Mouse (Mus musculus) CH12.LX (cell line): Measurements from ENCODE around the gene 4932415D10Rik. TPM values are rescaled to one million over a fixed set of nuclear protein-coding genes. Genes with fewer than 3 reads are reported as not detected.

Source experiments
- DNase-seq: peaks from one replicate; pipeline ENCODE4 v3.0.0-alpha.2; 2013; ENCODE audit errors: extremely low read depth
- H3K27ac ChIP-seq: 2 replicates; pipeline ENCODE4 v1.5.1; 2012; ENCODE audit warnings: low read depth, mild to moderate bottlenecking, control low read depth, moderate library complexity; ENCODE audit not compliant: insufficient read depth
- H3K27me3 ChIP-seq: replicated peaks from 2 replicates; pipeline ENCODE3; 2012; ENCODE audit warnings: inconsistent platforms
- H3K36me3 ChIP-seq, 2 experiments: replicated peaks in 1 of 2; 2 replicates each; pipeline versions ENCODE3 to v1.6.1; 2012; ENCODE audit warnings: inconsistent platforms in 1 of 2, low read length in 1 of 2, mild to moderate bottlenecking in 1 of 2, mixed read lengths in 1 of 2, moderate library complexity in 1 of 2; ENCODE audit not compliant: control insufficient read depth in 1 of 2, insufficient read depth in 1 of 2
- H3K4me1 ChIP-seq, 2 experiments: 2 replicates each; pipeline ENCODE4 v1.6.1; 2012; ENCODE audit warnings: inconsistent platforms in 1 of 2, moderate library complexity in 1 of 2; ENCODE audit not compliant: insufficient read depth in 2 of 2, control insufficient read depth in 1 of 2
- H3K4me2 ChIP-seq: 2 replicates; pipeline ENCODE4 v1.6.1; 2012; ENCODE audit warnings: low read depth, mild to moderate bottlenecking, control low read depth; ENCODE audit not compliant: poor library complexity, insufficient read depth, severe bottlenecking
- H3K4me3 ChIP-seq, 3 experiments: fragments of 150-350 bp in 1 of 3; sonication (generic) in 1 of 3; replicated peaks in 1 of 3; 2 replicates each; pipeline versions ENCODE3 to v1.5.1; 2011 to 2012; ENCODE audit warnings: low read depth in 2 of 3, low read length in 2 of 3, mild to moderate bottlenecking in 2 of 3, moderate library complexity in 2 of 3, control low read depth in 1 of 3, improper control_type of control experiment in 1 of 3, inconsistent platforms in 1 of 3, mixed read lengths in 1 of 3; ENCODE audit not compliant: poor library complexity in 1 of 3
- H3K79me2 ChIP-seq: replicated peaks from 2 replicates; pipeline ENCODE4 v1.6.1; 2012; ENCODE audit warnings: mild to moderate bottlenecking, moderate library complexity; ENCODE audit not compliant: control insufficient read depth, poor library complexity, insufficient read depth, severe bottlenecking; ENCODE audit errors: extremely low read depth
- H3K9ac ChIP-seq: 2 replicates; pipeline ENCODE4 v1.6.1; 2012; ENCODE audit warnings: low read depth, mild to moderate bottlenecking, control low read depth, moderate library complexity; ENCODE audit not compliant: insufficient read depth
- H3K9me3 ChIP-seq: replicated peaks from 2 replicates; pipeline ENCODE3; 2012; ENCODE audit warnings: low read length, inconsistent platforms, mixed read lengths
- BHLHE40 ChIP-seq: IDR thresholded peaks from 2 replicates; pipeline ENCODE4 v1.6.1; 2011; ENCODE audit warnings: mild to moderate bottlenecking, low read depth, low read length, improper control_type of control experiment
- CHD1 ChIP-seq: IDR thresholded peaks from 2 replicates; pipeline ENCODE4 v1.6.1; 2012; ENCODE audit warnings: low read depth, low read length, improper control_type of control experiment, inconsistent platforms
- CHD2 ChIP-seq: IDR thresholded peaks from 2 replicates; pipeline ENCODE4 v1.6.1; 2011; ENCODE audit warnings: low read length, improper control_type of control experiment
- CTCF ChIP-seq, 2 experiments: IDR thresholded peaks in 1 of 2; conservative IDR thresholded peaks in 1 of 2; 2 replicates each; pipeline ENCODE4 v1.5.1; 2011 to 2012; ENCODE audit warnings: low read depth in 2 of 2, low read length in 2 of 2, improper control_type of control experiment in 1 of 2, inconsistent platforms in 1 of 2, mild to moderate bottlenecking in 1 of 2, moderate library complexity in 1 of 2
- E2F4 ChIP-seq: IDR thresholded peaks from 2 replicates; pipeline ENCODE4 v1.6.1; 2011; ENCODE audit warnings: low read depth, low read length, improper control_type of control experiment; ENCODE audit not compliant: insufficient replicate concordance
- ELF1 ChIP-seq: IDR thresholded peaks from 2 replicates; pipeline ENCODE4 v1.6.1; 2014; ENCODE audit warnings: low read depth, mild to moderate bottlenecking, inconsistent platforms, low read length, improper control_type of control experiment
- EP300 ChIP-seq: IDR thresholded peaks from 2 replicates; pipeline ENCODE4 v1.6.1; 2011; ENCODE audit warnings: low read length, improper control_type of control experiment
- ETS1 ChIP-seq: conservative IDR thresholded peaks from 2 replicates; pipeline ENCODE4 v1.6.1; 2012; ENCODE audit warnings: low read depth, mild to moderate bottlenecking, inconsistent platforms, low read length, improper control_type of control experiment, moderate library complexity
- GABPA ChIP-seq: IDR thresholded peaks from 2 replicates; pipeline ENCODE4 v1.6.1; 2012; ENCODE audit warnings: low read depth, low read length, improper control_type of control experiment, inconsistent platforms; ENCODE audit not compliant: insufficient replicate concordance
- HCFC1 ChIP-seq: IDR thresholded peaks from 2 replicates; pipeline ENCODE4 v1.6.1; 2012; ENCODE audit warnings: low read depth, mild to moderate bottlenecking, inconsistent platforms, low read length, improper control_type of control experiment
- IRF4 ChIP-seq: IDR thresholded peaks from 2 replicates; pipeline ENCODE4 v1.6.1; 2014; ENCODE audit warnings: low read depth, mild to moderate bottlenecking, inconsistent platforms, low read length, improper control_type of control experiment
- JUN ChIP-seq: IDR thresholded peaks from 2 replicates; pipeline ENCODE4 v1.6.1; 2011; ENCODE audit warnings: low read depth, mild to moderate bottlenecking, low read length, improper control_type of control experiment, moderate library complexity; ENCODE audit not compliant: insufficient read depth
- JUND ChIP-seq: conservative IDR thresholded peaks from 2 replicates; pipeline ENCODE4 v1.6.1; 2011; ENCODE audit warnings: low read depth, low read length, improper control_type of control experiment
- KAT2A ChIP-seq: IDR thresholded peaks from 2 replicates; pipeline ENCODE4 v1.6.1; 2012; ENCODE audit warnings: low read length, improper control_type of control experiment, inconsistent platforms; ENCODE audit not compliant: insufficient replicate concordance
- MAFK ChIP-seq: IDR thresholded peaks from 2 replicates; pipeline ENCODE4 v1.6.1; 2011; ENCODE audit warnings: low read length, improper control_type of control experiment; ENCODE audit not compliant: insufficient replicate concordance
- MAX ChIP-seq: IDR thresholded peaks from 2 replicates; pipeline ENCODE4 v1.6.1; 2011; ENCODE audit warnings: low read length, improper control_type of control experiment
- MAZ ChIP-seq: IDR thresholded peaks from 2 replicates; pipeline ENCODE4 v1.6.1; 2012; ENCODE audit warnings: low read depth, mild to moderate bottlenecking, inconsistent platforms, low read length, improper control_type of control experiment, moderate library complexity
- MEF2A ChIP-seq: IDR thresholded peaks from 2 replicates; pipeline ENCODE4 v1.6.1; 2014; ENCODE audit warnings: low read depth, mild to moderate bottlenecking, inconsistent platforms, low read length, improper control_type of control experiment, borderline replicate concordance
- MXI1 ChIP-seq: IDR thresholded peaks from 2 replicates; pipeline ENCODE4 v1.6.1; 2011; ENCODE audit warnings: mild to moderate bottlenecking, low read depth, low read length, improper control_type of control experiment
- MYC ChIP-seq: IDR thresholded peaks from 2 replicates; pipeline ENCODE4 v1.6.1; 2011; ENCODE audit warnings: low read depth, mild to moderate bottlenecking, improper control_type of control experiment, low read length
- NELFE ChIP-seq: IDR thresholded peaks from 2 replicates; pipeline ENCODE4 v1.6.1; 2011; ENCODE audit warnings: low read depth, low read length, improper control_type of control experiment
- NRF1 ChIP-seq: IDR thresholded peaks from 2 replicates; pipeline ENCODE4 v1.6.1; 2014; ENCODE audit warnings: low read depth, mild to moderate bottlenecking, inconsistent platforms, low read length, improper control_type of control experiment, moderate library complexity
- PAX5 ChIP-seq: IDR thresholded peaks from 2 replicates; pipeline ENCODE4 v1.6.1; 2012; ENCODE audit warnings: low read length, inconsistent platforms, mixed read lengths
- POLR2A ChIP-seq: IDR thresholded peaks from 2 replicates; pipeline ENCODE4 v1.6.1; 2011; ENCODE audit warnings: low read depth, mild to moderate bottlenecking, improper control_type of control experiment, low read length
- POLR2AphosphoS2 ChIP-seq: IDR thresholded peaks from 2 replicates; pipeline ENCODE4 v1.6.1; 2011; ENCODE audit warnings: low read depth, low read length, improper control_type of control experiment
- RAD21 ChIP-seq: IDR thresholded peaks from 2 replicates; pipeline ENCODE4 v1.6.1; 2011; ENCODE audit warnings: low read depth, mild to moderate bottlenecking, low read length, improper control_type of control experiment, moderate library complexity
- RCOR1 ChIP-seq: conservative IDR thresholded peaks from 2 replicates; pipeline ENCODE4 v1.6.1; 2012; ENCODE audit warnings: low read depth, mild to moderate bottlenecking, inconsistent platforms, low read length, improper control_type of control experiment
- SIN3A ChIP-seq: IDR thresholded peaks from 2 replicates; pipeline ENCODE4 v1.6.1; 2012; ENCODE audit warnings: low read length, improper control_type of control experiment, inconsistent platforms
- SMC3 ChIP-seq: IDR thresholded peaks from 2 replicates; pipeline ENCODE4 v1.6.1; 2011; ENCODE audit warnings: low read depth, low read length, improper control_type of control experiment
- TBP ChIP-seq: conservative IDR thresholded peaks from 2 replicates; pipeline ENCODE4 v1.6.1; 2011; ENCODE audit warnings: low read depth, low read length, improper control_type of control experiment
- TCF12 ChIP-seq: IDR thresholded peaks from 2 replicates; pipeline ENCODE4 v1.6.1; 2014; ENCODE audit warnings: low read depth, mild to moderate bottlenecking, inconsistent platforms, low read length, improper control_type of control experiment
- UBTF ChIP-seq: IDR thresholded peaks from 2 replicates; pipeline ENCODE4 v1.6.1; 2012; ENCODE audit warnings: low read depth, mild to moderate bottlenecking, inconsistent platforms, low read length, improper control_type of control experiment, moderate library complexity
- USF1 ChIP-seq: IDR thresholded peaks from 2 replicates; pipeline ENCODE4 v1.6.1; 2014; ENCODE audit warnings: low read depth, mild to moderate bottlenecking, inconsistent platforms, low read length, improper control_type of control experiment
- USF2 ChIP-seq: conservative IDR thresholded peaks from 2 replicates; pipeline ENCODE4 v1.6.1; 2011; ENCODE audit warnings: low read depth, low read length, improper control_type of control experiment
- ZC3H11A ChIP-seq: IDR thresholded peaks from 2 replicates; pipeline ENCODE4 v1.6.1; 2012; ENCODE audit warnings: low read depth, mild to moderate bottlenecking, inconsistent platforms, low read length, improper control_type of control experiment
- ZKSCAN1 ChIP-seq: IDR thresholded peaks from 2 replicates; pipeline ENCODE4 v1.6.1; 2012; ENCODE audit warnings: low read depth, inconsistent platforms, low read length, improper control_type of control experiment, borderline replicate concordance
- ZMIZ1 ChIP-seq: IDR thresholded peaks from 2 replicates; pipeline ENCODE4 v1.6.1; 2012; ENCODE audit warnings: low read depth, mild to moderate bottlenecking, inconsistent platforms, low read length, improper control_type of control experiment
- ZNF384 ChIP-seq: IDR thresholded peaks from 2 replicates; pipeline ENCODE4 v1.6.1; 2012; ENCODE audit warnings: low read depth, low read length, improper control_type of control experiment, inconsistent platforms
- dilution Hi-C: fragments of 300-500 bp; cut with MboI; formaldehyde crosslinking; loops from 2 replicates; pipeline ENCODE4 v1.14.3; 2020; ENCODE audit warnings: low sequenced_read_pairs; ENCODE audit not compliant: extremely low pct_unique_long_range_greater_than_20kb, extremely low pct_ligation_motif_present
- in situ Hi-C: fragments of 300-500 bp; cut with MboI; formaldehyde crosslinking; loops from 3 replicates; pipeline ENCODE4 v1.14.3; 2019; ENCODE audit warnings: low sequenced_read_pairs, low pct_ligation_motif_present, low pct_unique_long_range_greater_than_20kb, mixed read lengths
- polyA plus RNA-seq: library from polyadenylated mRNA; unstranded; fragments of >175 nt; gene quantifications from 2 replicates; pipeline ENCODE4 v1.2.1, GENCODE M21; 2012; ENCODE audit warnings: low read depth; ENCODE audit not compliant: insufficient read length
- total RNA-seq, 2 experiments: library from RNA; depleted of rRNA; stranded (reverse); fragments of 300-350 nt in 1 of 2; fragments of >200 nt in 1 of 2; gene quantifications; 2 replicates each; pipeline ENCODE4 v1.2.3; 2012 to 2014

Gene 4932415D10Rik
- total and polyA plus RNA-seq, 3 experiments: under 0.01 TPM; not detected in 2

DNA sequence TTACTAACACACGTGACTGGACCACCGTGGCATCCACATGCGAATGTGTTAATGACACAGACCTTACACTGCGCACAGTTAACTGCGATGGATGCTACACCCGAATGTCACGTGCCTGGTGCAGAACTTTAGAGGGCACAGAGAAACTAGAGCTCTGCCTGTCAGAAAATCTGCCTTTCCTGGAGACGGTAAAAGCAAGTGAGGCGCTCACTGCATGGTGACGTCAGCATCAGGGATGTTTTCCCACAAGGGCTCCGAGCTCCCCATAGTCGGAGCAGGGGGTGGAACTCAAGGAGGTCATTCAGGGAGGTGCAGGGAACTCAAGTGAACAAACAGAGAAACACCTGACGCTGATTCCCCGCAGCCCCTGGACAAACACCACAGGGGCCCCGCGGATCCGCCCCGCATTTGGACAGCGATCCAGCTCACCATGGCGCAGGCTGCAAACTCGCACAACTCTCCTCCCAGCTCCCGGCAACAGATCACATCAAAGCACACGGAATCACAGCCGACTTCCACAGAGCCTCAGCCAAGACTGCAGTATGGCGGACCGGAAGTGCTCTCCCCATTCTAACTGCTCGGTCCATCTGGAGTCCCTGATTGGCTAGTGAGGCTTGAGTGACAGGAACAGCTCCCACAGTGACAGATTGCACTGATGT is 75.5 kb downstream of the 4932415D10Rik start, which contains the start of gene Zfp938:
Gene Zfp938 (minus strand): TSS at position 539 of the 659 bp plus-strand sequence.
- Histone ChIP-seq H3K4me2 (peak within 1 kb of the TSS; percentile 79), H3K4me1 (peaks cover 6 to 25% of the 10 kb centered on the region in 2 experiments; a peak in 3 of 4 replicates), H3K27ac (no peak within 1 kb of the TSS), H3K79me2 (peaks cover 31% of the 10 kb centered on the region), H3K27me3 (peaks cover 4% of the 10 kb centered on the region), H3K36me3 (peaks cover 2 to 11% of the 10 kb centered on the region in 2 experiments), H3K9ac (peak within 1 kb of the TSS; percentile 51), H3K9me3 (peaks cover 4% of the 10 kb centered on the region), H3K4me3 (peak within 1 kb of the TSS; percentile 62 to 86 (median 86))
- peak; percentile 92 for DNase-seq
- TF ChIP-seq JUN (no peak), UBTF (no peak), HCFC1 (peak; percentile 75), TBP (peak; percentile 89), SMC3 (no peak), BHLHE40 (peak; percentile 86), MEF2A (no peak), SIN3A (peak; percentile 71), MXI1 (peak; percentile 59), RCOR1 (no peak), CHD1 (no peak), NELFE (peak; percentile 81), POLR2A (peak; percentile 84), PAX5 (no peak), E2F4 (no peak), RAD21 (no peak), EP300 (no peak), CHD2 (peak; percentile 78), CTCF (conservative IDR thresholded peaks at IDR 0.05 in 1 of 2, IDR thresholded peaks at IDR 0.05 in 1 of 2; ENCODE audit: low read depth in 2 of 2, low read length in 2 of 2) (no peak), GABPA (no peak), ZNF384 (no peak), MYC (0 out of 2 replicates have a peak, but pooled peaks have one; percentile 60), MAFK (no peak), POLR2AphosphoS2 (peak; percentile 64; the same call in 1 of the 2 replicates), USF2 (no peak; the same call in none of the 2 replicates), ETS1 (no peak), ZKSCAN1 (no peak), JUND (no peak), IRF4 (0 out of 2 replicates have a peak, but pooled peaks have one; percentile 28), KAT2A (0 out of 2 replicates have a peak, but pooled peaks have one; percentile 37), MAX (peak; percentile 61; the same call in 1 of the 2 replicates), ZC3H11A (no peak), ELF1 (peak; percentile 78), MAZ (no peak), TCF12 (peak; percentile 67), USF1 (peak; percentile 52; the same call in 1 of the 2 replicates), ZMIZ1 (peak; percentile 47; the same call in 1 of the 2 replicates), NRF1 (no peak)
- in situ Hi-C loops (no loop called here), dilution Hi-C loops (no loop called here)
